Mouse (Mus musculus): ENCODE data around the gene 4921511C20Rik. TPM values are rescaled to one million over a fixed set of nuclear protein-coding genes. Genes with fewer than 3 reads are reported as not detected.

4921511C20Rik gene
- not detected for total RNA-seq (2021)

- no peak for DNase-seq
Observed at GRCm38 (mm10) chrX:127393993-127394392, at the start of gene 4921511C20Rik. Gene 4921511C20Rik, plus strand, starts transcription at chrX:127394293.

Data from heart, postnatal 4 days (tissue).